Mouse (Mus musculus) ES-Bruce4 (cell line): ENCODE results near the gene Grb10.

Experiments used
- CTCF ChIP-seq: IDR thresholded peaks from one replicate; pipeline ENCODE4 v1.8.1; 2011; ENCODE audit warnings: low read depth, low read length
- EP300 ChIP-seq: IDR thresholded peaks from 2 replicates; pipeline ENCODE4 v1.6.1; 2011; ENCODE audit warnings: low read depth, low read length; ENCODE audit not compliant: insufficient read depth

DNA sequence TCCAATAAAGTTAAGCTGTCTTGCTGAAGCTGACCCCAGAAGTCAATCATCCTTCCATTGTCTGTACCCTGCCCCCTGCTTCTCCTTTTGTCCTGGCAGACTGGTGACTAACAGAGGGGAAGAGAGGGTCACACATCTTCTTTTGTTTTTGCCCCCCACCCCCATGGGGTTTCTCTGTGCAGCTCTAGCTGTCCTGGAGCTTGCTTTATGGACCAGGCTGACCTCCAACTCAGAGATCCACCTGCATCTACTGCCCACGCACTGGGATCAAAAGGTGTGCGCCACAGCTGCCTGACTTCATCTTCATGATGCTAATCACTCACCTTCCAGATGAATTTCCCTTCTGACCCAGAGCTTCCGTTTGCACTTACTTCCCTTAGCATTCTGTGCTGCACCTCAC, 114.6 kb downstream of the Grb10 start:
- TF ChIP-seq CTCF = no peak
- no peak for TF ChIP-seq EP300
